Mouse (Mus musculus) liver, embryonic 14.5 days (tissue): ENCODE measurements at regions not wholly inside any gene's neighbourhood (a gene's known extent, or its start where the extent isn't known, plus 50 kb on each side); places are given as distances from the start of the nearest gene placed in this dataset.
"Not testable (repeated sequence)": the region's sequence is repeated elsewhere in the genome, so short reads cannot be mapped to it uniquely, and the experiment has no call there.

ENCODE experiments used
- ATAC-seq: fragments of 200-750 bp; cut with Nextera tagmentation; 2 replicates; pipeline ENCODE4 v1.8.0; 2017; ENCODE audit warnings: moderate number of reproducible peaks, mild to moderate bottlenecking, moderate library complexity; ENCODE audit not compliant: insufficient read depth
- DNase-seq, 3 experiments: peaks; one replicate each; pipeline ENCODE4 v3.0.0-alpha.2; 2012 to 2013; ENCODE audit warnings: low read depth in 3 of 3, low spot score in 3 of 3
- H3K27ac ChIP-seq: fragments of 300-500 bp; sonication (generic); 2 replicates; pipeline ENCODE4 v1.5.1; 2014; ENCODE audit warnings: moderate library complexity, mild to moderate bottlenecking, control low read depth, inconsistent platforms
- H3K27me3 ChIP-seq: fragments of 300-500 bp; sonication (generic); 2 replicates; pipeline ENCODE4 v1.6.1; 2014; ENCODE audit warnings: mild to moderate bottlenecking, low read length, moderate library complexity; ENCODE audit not compliant: control insufficient read depth, insufficient read depth
- H3K36me3 ChIP-seq: fragments of 300-500 bp; sonication (generic); replicated peaks from 2 replicates; pipeline ENCODE4 v1.6.1; 2014; ENCODE audit warnings: low read depth; ENCODE audit not compliant: control insufficient read depth, insufficient read depth
- H3K4me1 ChIP-seq, 2 experiments: fragments of 200-500 bp in 1 of 2; fragments of 300-500 bp in 1 of 2; sonication (generic) in 1 of 2; replicated peaks; 2 replicates each; pipeline ENCODE4 v1.6.1; 2012 to 2014; ENCODE audit warnings: antibody characterized with exemption in 1 of 2, inconsistent platforms in 1 of 2, low read length in 1 of 2; ENCODE audit not compliant: control insufficient read depth in 2 of 2, insufficient read depth in 2 of 2
- H3K4me2 ChIP-seq: fragments of 300-500 bp; sonication (generic); 2 replicates; pipeline ENCODE4 v1.6.1; 2014; ENCODE audit warnings: low read depth, mild to moderate bottlenecking, control low read depth, moderate library complexity
- H3K4me3 ChIP-seq, 2 experiments: fragments of 200-500 bp in 1 of 2; fragments of 300-500 bp in 1 of 2; sonication (generic) in 1 of 2; 2 replicates each; pipeline ENCODE4 v1.5.1; 2012 to 2014; ENCODE audit warnings: low read depth in 2 of 2, low read length in 2 of 2, mild to moderate bottlenecking in 2 of 2, control low read depth in 1 of 2, inconsistent platforms in 1 of 2, moderate library complexity in 1 of 2; ENCODE audit not compliant: insufficient read depth in 1 of 2
- H3K9ac ChIP-seq: fragments of 300-500 bp; sonication (generic); replicated peaks from 2 replicates; pipeline ENCODE4 v1.6.1; 2014; ENCODE audit warnings: mild to moderate bottlenecking, control low read depth, moderate library complexity
- H3K9me3 ChIP-seq: fragments of 300-500 bp; sonication (generic); 2 replicates; pipeline ENCODE4 v1.6.1; 2016; ENCODE audit warnings: low read length, mixed read lengths; ENCODE audit not compliant: control insufficient read depth
- CTCF ChIP-seq: IDR thresholded peaks from 2 replicates; pipeline ENCODE4 v1.5.1; 2016; ENCODE audit warnings: antibody characterized with exemption, low read depth, control low read depth
- EP300 ChIP-seq: IDR thresholded peaks from 2 replicates; pipeline ENCODE4 v1.6.1; 2016; ENCODE audit warnings: antibody characterized with exemption, low read depth
- WGBS: fragments of 180-500 bp; shearing (Covaris S2); extraction: QIAGEN DNeasy Blood & Tissue Kit; methylation state at CpG from one replicate; pipeline ENCODE4 v1.1.7; 2014; ENCODE audit not compliant: insufficient replicate concordance; 5-methylcytosine and 5-hydroxymethylcytosine counted together

DNA sequence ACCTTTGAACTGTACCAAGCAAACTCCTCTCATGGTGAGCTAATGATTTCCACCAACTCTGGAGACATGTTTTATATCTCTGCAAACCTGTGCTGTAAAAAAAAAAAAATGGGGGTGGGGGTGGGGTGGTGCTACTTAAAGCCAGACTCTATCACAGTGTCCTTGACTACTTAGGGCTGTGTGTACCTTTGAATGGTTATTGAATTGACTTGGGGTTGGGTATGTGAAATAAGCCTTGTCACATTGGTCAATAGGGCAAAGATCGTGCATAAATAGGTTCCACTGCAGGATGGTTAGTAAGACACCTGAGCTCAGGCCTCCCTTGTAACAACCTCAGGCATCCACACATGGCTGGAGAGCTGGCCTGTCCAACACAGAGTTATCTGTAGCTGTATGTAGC, 136.6 kb upstream of the St6galnac5 start:
- Histone ChIP-seq H3K9ac (no peak overlapping the region), H3K27ac (no peak overlapping the region), H3K4me3 (no peak overlapping the region), H3K27me3 (no peaks in the 10 kb centered on the region), H3K4me1 (0 out of 4 replicates have a peak, but pooled peaks cover 0 to 6% of the 10 kb centered on the region in 2 experiments), H3K4me2 (no peak overlapping the region), H3K36me3 (no peaks in the 10 kb centered on the region), H3K9me3 (no peaks in the 10 kb centered on the region)
- ATAC-seq (no peak; the same call in 1 of the 2 replicates), DNase-seq (no peak)
- TF ChIP-seq EP300 = no peak
- no peak for TF ChIP-seq CTCF
- 64% methylated on average over 1 of the region's 1 CpGs for WGBS

DNA sequence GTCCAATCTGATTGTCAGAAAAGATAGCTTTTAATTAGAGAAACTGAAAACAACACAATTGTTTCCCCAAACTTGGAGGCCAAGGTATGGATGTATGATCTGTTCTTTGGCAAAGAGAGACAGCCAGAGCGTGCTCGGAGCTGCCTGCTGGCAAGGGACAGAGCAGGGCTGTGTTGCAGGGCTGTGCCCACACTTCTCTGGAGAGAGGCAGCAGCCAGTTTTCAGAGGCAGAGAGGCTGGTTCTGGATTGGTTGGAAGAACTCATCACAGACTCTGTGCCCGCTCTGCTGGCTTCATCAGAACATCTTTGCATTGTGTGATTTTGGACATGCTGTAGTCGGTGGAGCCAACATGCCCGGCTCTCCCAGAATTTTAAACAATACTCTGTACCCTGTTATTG, 123.5 kb upstream of the St6galnac5 start:
- Histone ChIP-seq H3K36me3 (no peaks in the 10 kb centered on the region), H3K4me2 (no peak overlapping the region), H3K4me1 (no peaks in the 10 kb centered on the region), H3K9me3 (no peaks in the 10 kb centered on the region), H3K9ac (no peak overlapping the region), H3K27ac (no peak overlapping the region), H3K27me3 (no peaks in the 10 kb centered on the region), H3K4me3 (no peak overlapping the region)
- no peak for TF ChIP-seq CTCF
- no peak for TF ChIP-seq EP300
- WGBS = 68% methylated on average over 5 of the region's 5 CpGs
- ATAC-seq (no peak), DNase-seq (no peak)

DNA sequence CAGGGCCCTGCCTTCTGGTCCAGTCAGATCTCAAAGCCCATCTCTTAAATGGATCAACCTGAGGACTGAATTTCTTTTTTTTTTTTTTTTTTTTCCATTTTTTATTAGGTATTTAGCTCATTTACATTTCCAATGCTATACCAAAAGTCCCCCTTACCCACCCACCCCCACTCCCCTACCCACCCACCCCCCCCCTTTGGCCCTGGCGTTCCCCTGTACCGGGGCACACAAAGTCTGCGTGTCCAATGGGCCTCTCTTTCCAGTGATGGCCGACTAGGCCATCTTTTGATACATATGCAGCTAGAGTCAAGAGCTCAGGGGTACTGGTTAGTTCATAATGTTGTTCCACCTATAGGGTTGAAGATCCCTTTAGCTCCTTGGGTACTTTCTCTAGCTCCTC, 108.5 kb upstream of the St6galnac5 start:
- not testable (repeated sequence) for H3K4me1 ChIP-seq, ATAC-seq, DNase-seq, H3K4me3 ChIP-seq, H3K4me2 ChIP-seq, H3K36me3 ChIP-seq, H3K27me3 ChIP-seq, H3K9ac ChIP-seq, H3K27ac ChIP-seq, H3K9me3 ChIP-seq
- 68% methylated on average over 4 of the region's 4 CpGs for WGBS

DNA sequence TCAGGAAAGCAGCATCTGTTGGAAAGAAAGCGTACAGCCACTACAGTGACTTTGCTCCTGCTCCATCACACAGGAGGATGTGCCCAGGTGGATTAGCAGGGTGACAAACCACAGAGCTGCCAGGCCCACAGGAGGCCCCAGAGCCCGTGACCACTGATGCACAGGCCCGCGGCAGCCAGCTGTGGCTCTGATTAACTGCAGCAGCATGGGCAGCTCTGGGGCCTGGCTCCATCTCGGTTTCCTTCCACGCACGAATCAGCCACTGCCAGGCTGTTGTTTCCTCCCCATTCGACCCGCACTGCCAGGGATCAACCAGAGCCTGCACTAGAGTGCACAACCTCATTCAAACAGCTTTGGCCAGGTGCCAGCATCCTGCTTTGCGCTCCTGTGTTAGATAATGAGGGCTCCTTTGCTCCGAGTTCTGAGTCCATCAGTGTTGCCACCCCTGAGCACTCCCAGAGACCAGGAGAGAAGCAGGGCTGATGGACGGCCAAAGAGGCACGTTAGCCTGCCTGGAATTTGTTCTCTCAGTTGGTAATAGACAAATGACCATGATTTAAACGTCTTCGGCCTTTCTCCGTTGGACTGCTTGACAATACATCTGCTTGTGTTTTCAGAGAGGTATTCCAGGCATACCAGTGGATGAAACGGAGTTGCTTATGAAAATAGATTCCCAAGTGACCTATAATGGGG, 103.2 kb upstream of the St6galnac5 start:
- WGBS = 61% methylated on average over 17 of the region's 17 CpGs
- H3K9ac ChIP-seq = no peak overlapping the region

DNA sequence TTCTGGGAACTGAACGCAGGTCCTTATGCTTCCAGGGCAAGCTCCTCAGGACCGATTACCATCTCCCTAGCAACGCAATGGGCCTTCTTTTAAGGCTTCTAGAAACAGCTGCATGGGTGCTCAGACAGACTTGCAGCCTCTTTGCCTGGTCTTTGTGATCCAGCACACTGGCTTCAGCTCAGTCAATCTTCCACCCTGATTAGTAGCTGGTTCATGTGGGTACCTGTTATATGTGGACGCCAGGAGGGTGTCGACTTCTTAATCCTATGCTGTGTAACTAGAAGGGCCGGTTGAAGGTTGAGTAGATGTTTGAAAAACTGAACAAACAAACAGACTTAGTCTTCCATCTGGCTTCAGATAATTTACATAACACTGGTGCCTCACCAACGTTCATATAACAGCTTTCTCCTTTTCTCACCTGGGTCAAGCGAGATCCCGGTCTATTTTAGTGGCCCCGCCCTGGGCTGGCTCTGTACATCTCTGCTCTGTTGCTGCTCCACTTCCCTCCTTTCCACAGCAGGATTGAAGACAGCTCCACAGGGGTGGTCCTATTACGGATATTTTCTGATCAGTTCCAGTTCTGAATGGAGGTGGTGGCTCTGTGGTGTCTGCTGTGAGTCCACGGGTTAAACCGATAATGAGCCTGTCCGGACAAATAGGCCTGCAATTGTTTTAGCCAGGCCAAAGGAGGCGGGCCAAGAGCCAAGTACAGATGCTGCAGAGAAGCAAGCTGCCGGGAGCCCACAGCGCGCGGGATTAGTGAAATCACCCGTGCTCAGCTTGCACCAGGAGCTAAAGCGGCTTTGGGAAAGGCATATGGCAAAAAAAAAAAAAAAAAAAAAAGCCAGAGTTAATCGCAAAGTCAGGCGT, 102.4 kb upstream of the St6galnac5 start:
- ATAC-seq = no peak
- H3K4me3 ChIP-seq = no peak overlapping the region
- no peak for TF ChIP-seq CTCF
- TF ChIP-seq EP300 = no peak
- no peak overlapping the region for H3K4me2 ChIP-seq
- H3K4me1 ChIP-seq = no peaks in the 10 kb centered on the region
- no peaks in the 10 kb centered on the region for H3K9me3 ChIP-seq
- no peaks in the 10 kb centered on the region for H3K27me3 ChIP-seq
- H3K27ac ChIP-seq = no peak overlapping the region
- DNase-seq = no peak
- no peaks in the 10 kb centered on the region for H3K36me3 ChIP-seq
- WGBS = 71% methylated on average over 23 of the region's 23 CpGs
- H3K9ac ChIP-seq = no peak overlapping the region

More for the DNA sequence above, 103.2 kb upstream of the St6galnac5 start:
- no peak for DNase-seq
- Histone ChIP-seq H3K4me3 (no peak overlapping the region), H3K36me3 (no peaks in the 10 kb centered on the region), H3K4me1 (no peaks in the 10 kb centered on the region), H3K4me2 (no peak overlapping the region), H3K27ac (no peak overlapping the region), H3K9me3 (no peaks in the 10 kb centered on the region), H3K27me3 (no peaks in the 10 kb centered on the region)
- TF ChIP-seq EP300 (no peak), CTCF (no peak)
- no peak for ATAC-seq
